Mouse (Mus musculus) E14TG2a.4 (cell line): ENCODE data around the gene Glipr1l3.
"Not testable (repeated sequence)": the region's sequence is repeated elsewhere in the genome, so short reads cannot be mapped to it uniquely, and the experiment has no call there.

Experiments
- CTCF ChIP-seq: conservative IDR thresholded peaks from 2 replicates; pipeline ENCODE4 v1.5.1; 2014; ENCODE audit warnings: low read length
- NANOG ChIP-seq: IDR thresholded peaks from 2 replicates; pipeline ENCODE4 v1.6.1; 2014; ENCODE audit warnings: borderline replicate concordance, low read length, mixed read lengths
- POU5F1 ChIP-seq: IDR thresholded peaks from 2 replicates; pipeline ENCODE4 v1.6.1; 2014; ENCODE audit warnings: low read length, borderline replicate concordance

DNA sequence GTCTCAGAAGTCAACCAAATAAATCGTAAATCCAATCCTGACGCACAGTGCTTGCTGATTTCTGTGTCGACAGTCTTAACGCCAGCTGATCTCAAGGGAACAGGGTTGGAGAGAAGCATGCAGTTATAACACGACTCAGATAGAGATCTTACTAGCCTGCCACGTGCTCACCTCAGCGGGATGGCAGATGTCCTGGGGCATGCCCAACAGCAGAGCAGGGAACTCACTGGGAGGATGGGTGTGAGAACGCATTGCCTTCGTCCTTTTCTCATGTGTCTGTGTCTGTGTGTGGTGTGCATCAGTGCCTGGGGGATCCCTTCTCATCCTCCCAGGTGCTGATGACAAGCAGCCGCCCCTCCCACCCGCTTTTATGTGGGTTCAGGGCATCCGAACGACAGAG is 16.9 kb upstream of the Glipr1l3 start:
- not testable (repeated sequence) for TF ChIP-seq CTCF, POU5F1, NANOG
